Mouse (Mus musculus): ENCODE results near the gene Skida1.
"Not testable (repeated sequence)": the region's sequence is repeated elsewhere in the genome, so short reads cannot be mapped to it uniquely, and the experiment has no call there.

Gene Skida1

DNA sequence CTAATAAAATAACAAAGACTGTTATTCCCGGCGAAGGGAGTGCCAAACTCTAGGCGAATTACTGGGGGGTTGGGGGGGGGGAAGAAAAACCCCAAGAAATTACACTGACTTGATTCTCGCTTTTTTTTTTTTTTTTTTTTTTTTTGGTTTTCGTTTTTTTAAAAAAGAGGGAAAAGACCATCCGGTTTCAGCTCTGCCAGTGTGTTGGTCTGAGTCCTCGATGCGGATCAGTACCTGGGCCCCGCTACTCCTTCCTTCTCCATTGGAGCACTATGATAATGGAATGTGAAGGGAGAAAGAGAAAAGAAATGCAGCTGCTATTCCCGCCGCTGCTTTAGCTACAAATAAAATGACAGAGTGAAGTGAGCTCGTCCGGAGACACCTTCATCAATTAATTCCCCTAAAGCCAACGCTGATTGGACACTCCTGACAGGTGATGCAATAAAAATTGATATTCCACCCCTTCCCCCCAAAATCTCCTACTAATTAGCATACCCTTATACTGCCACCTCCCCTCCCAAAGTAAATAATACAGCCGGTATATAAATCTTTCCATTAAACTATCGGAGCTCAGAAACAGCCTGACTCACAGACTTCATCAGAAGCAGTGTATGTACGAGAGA, at the start of gene Skida1:
Skida1 (minus strand) TSS at position 599 of the 623 bp plus-strand sequence.
- no peak for DNase-seq (ENCODE audit: extremely low read depth, low read depth)

DNA sequence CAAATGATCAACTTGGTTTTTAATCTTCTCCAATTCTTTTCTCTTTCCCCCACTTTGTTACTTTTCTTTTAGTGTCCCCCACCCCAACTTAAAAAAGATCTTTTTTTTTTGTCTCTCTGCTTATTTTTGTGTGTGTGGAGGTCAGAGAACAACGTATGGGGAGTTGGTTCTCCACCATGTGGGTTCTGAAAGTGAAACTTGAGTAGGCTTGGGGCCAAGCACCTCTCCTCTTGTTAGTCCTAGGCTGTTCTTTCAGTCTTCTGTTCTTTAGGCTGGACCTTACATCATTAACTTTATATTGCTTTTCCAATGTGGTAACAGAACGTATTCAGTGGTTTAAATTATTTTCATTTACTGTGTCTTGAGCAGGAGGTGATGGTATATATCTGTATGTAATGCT, 47.0 kb upstream of the Skida1 start:
- no peak for DNase-seq (ENCODE audit: extremely low read depth, low read depth)

DNA sequence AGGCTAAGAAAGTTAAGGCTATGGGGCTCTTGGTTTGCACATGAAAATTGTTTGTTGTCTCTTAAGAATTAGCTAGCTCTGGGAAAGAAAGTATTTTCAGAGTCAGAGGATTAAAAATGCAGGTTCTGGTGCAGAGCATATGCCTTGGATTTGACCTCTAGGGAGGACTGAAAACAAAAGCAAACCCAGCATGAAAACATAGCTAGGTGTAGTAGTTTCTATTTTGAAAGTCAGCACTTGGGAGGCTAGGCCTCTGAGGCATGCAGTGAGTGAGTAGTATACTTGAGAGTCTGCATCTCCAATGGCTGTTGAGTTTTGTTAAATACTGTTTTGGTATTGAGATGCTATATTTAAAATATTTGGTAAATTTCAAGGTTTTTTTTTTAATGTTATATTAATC, 45.5 kb upstream of the Skida1 start:
- no peak for DNase-seq (ENCODE audit: extremely low read depth, low read depth)

DNA sequence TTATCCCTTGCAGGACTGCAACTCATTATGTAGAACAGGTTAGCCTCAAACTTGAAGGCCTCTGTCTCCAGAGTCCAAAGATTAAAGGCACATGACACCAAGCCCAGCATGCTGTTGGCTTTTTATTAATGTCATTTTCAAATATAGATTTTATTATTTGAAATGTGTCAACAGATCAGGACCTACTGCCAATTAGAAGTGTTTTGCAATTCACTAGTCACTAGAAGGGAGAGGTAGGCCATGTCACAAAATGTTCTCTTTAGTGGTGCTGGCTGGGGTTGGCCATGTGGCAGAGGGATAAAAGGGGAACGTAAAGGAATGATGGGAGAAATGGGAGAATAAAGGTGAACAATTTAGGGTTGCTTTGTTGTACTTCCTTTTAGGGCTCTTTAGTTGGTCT, 45.0 kb upstream of the Skida1 start:
- no peak for DNase-seq (ENCODE audit: extremely low read depth, low read depth)

- not testable (repeated sequence) for DNase-seq (ENCODE audit: extremely low read depth, low read depth)
Measured at GRCm38 (mm10) chr2:18087695-18088094, 38.8 kb upstream of the Skida1 start.

DNA sequence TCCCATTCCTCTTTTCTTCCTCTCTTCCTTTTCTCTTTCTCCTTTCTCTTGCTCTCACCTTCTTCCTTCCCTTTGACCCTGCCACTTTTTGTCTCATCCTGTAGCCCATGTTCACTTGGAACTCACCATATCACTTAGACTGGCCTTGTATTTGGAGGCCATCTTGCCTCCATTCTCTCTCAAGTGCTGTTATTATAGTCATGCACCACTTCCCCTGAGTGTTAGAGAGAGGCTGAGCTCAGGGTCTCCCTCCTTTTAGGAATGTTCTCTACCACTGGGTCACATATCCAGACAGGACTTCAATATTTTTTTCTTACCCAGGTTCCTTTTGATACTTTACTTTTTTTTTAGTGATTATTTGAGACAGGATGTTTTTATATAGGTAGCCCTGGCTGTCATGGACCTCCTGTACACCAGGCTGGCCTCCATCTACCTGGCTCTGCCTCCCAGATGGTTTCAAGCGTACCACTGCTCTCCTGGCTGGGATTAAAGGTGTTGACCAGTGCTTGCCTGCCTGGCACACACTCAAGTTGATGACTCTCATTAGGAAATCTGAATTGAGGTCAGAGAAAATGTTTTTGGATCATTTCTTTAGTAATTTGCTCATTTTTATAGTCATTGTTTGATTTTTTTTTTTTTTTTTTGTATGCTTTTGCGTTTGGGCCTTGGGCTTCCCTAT, 31.5 kb upstream of the Skida1 start:
- DNase-seq (ENCODE audit: extremely low read depth, low read depth): no peak

GRCm38 (mm10) chr2:18071947-18072346, 23.1 kb upstream of the Skida1 start:
- no peak for DNase-seq (ENCODE audit: extremely low read depth, low read depth)

DNA sequence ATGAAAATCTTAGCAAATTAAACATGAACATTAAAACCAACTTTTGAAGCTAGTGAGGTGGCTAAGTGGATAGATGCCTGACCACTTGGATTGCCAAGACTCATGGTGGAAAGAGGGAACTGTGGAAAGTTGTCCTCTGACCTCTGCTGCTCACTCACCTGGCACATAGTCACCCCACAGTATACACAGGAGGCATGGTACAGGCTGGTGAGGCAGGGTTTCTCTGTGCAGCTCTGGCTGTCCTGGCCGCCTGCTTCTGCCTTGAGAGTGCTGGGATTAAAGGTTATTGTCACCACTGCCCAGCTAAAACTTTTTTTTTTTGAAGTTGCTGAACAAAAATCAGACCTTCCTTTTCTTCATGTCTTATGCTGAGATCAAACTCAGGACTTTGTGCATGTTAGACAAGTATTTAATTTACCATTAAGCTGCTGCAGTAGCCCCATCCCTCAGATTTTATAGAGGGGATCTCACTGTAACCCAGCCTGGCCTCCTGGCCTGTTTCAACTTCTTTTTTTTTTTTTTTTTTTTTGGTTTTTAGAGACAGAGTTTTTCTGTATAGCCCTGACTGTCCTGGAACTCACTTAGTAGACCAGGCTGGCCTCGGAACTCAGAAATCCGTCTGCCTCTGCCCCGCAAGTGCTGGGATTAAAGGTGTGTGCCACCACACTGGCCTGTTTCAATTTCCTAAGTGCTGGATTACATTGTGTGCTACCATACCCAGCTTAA, 19.4 kb upstream of the Skida1 start:
- DNase-seq (ENCODE audit: extremely low read depth, low read depth): no peak

DNA sequence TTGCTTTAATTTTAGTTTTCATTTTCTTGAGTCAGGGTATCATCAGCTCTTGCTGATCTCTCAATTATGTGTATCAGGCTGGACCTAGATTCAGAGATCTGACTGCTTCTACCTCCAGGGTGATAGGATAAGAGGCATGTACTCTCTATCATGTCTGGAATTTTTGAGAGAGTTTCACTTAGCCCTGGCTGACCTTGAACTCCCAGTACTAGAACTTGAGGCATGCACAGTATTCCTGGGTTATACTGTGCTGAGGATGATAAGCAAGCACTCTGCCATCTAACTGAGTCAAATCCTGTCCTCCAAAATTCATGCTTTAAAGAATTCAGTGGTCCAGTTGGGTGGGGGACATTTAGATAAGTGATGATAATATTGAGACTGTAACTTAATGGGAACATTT, 17.6 kb upstream of the Skida1 start:
- no peak for DNase-seq (ENCODE audit: extremely low read depth, low read depth)

DNA sequence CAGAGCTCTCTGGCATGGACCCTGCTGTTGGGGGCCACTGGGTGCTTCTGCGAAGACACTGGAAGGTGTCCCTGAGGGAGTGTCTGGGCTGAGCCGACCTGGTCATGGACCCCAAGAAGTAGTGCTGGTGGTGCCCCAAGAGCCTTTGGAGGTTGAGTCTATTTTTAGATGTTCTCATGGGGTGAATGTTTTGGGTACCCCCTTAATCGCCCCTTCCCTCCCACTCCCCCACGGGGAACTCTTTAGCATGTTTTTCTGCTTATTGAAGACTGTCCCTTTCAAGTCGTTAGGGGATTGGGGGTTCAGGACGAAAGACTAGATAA, 16.8 kb upstream of the Skida1 start:
- DNase-seq (ENCODE audit: extremely low read depth, low read depth): no peak

GRCm38 (mm10) chr2:18064941-18065707, 16.3 kb upstream of the Skida1 start:
- DNase-seq (ENCODE audit: extremely low read depth, low read depth): peak; percentile 46

GRCm38 (mm10) chr2:18064356-18064858, 15.6 kb upstream of the Skida1 start:
- peak; percentile 57 for DNase-seq (ENCODE audit: extremely low read depth, low read depth)

GRCm38 (mm10) chr2:18063763-18064251, 15.0 kb upstream of the Skida1 start:
- peak; percentile 81 for DNase-seq (ENCODE audit: extremely low read depth, low read depth)

DNA sequence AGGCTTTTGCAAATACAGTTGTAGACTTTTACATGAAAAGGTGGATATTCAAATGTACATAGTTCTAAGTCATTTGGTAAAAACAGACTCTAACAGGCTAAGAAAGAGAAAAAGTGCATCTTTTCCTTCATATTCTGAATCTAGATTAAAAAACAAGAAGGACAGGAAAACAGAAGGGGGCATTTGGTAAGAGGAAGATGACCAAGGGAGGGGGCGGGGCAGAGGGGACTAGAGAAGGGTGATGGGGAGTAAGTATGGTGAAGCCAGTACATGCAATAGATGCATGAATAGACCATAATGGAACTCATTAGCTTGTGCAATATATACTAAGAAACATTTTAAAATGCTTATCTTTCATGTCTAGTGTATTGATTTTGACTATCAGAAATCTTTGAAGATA, 11.5 kb upstream of the Skida1 start:
- no peak for DNase-seq (ENCODE audit: extremely low read depth, low read depth)

- DNase-seq (ENCODE audit: extremely low read depth, low read depth): no peak
Measured at GRCm38 (mm10) chr2:18059891-18060290, 11.0 kb upstream of the Skida1 start.

- DNase-seq (ENCODE audit: extremely low read depth, low read depth): no peak
Measured at GRCm38 (mm10) chr2:18059063-18059462, 10.2 kb upstream of the Skida1 start.

DNA sequence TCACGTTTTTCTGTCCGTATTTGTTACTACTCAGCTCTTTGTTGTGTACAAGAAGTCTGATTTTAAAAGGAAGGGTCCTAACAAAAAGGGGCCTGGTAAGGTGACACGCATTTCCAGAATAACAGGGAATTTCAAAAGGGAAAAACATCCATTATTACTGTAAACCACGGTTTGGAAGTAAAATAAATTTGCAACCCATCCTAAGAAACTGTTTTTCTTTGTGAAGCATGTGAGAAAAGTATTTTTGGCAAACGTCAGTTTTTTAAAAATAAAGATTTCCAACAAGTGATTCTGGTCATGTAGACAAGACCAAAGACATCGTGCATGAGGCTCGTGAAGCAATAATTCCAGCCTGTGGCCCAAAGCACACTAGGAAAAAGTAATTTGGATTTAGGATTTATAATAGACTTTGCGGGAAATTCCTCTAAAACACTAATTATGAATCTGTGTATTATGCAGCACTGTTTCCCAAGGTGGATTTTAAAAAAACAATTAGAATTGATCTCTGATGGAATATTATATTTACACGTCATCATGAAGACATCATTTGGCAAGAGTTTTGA, 9.4 kb upstream of the Skida1 start:
- no peak for DNase-seq (ENCODE audit: extremely low read depth, low read depth)

DNA sequence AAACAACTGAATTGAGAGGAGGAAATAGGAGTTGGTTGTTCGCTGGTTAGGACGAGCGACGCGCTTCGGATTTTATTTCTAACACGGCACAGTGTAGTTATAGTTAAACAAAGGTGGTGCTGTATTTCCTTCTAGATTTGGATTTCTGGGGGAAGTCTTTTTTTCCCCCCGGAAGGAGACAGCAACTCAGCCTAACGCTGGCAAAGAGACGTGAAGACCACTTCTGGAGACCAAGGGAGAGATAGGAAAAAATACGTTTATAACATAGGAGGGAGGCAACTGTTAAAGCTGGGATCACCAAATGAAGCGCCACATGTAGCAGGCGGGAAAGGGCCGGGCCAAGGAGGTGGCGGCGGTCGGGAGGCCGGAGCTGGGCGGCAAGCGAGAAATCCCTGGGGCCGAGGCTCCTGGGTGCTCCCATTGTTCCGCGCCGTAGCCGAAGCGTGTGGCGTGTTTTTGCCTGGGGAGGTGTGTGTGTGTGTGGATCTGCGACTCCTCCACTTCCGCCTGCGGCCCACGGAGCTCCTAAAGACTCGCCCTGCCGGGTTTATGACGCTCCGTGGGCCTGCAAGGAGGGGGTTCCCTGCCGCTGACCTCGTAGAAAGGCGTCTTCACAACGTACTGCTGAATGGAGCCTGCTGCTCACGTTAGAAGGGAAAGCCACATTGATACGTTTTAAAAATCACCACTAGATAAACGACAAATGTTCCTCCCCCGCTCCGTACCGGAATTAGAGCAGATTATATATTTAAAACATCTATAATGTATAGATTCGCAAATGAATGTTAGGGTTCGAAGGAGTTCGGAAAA, 8.7 kb upstream of the Skida1 start:
- no peak for DNase-seq (ENCODE audit: extremely low read depth, low read depth)

DNA sequence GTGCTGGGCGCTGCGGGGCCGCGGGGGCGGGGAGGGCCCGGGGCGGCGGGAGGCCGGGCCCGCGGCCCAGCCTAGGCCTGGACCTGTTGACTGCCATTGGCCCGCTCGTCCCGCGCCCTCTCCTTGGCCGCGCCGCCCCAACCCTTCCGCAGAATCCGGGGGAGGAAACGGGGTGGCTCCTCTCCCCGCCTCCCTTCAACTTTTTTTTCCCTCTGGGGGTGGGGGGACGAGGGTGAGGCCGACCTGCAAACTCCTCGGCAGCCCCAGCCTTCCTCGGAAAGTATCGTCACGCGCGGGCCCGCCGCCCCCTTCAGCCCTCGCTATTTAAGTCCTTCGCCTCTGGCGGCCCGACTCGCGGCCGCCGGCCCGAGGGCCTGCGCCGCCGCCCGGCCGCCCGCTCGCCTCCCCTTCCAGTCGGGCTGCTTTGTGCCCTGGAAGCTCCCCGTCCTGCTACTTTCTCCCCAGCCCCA, 8.0 kb upstream of the Skida1 start:
- DNase-seq (ENCODE audit: extremely low read depth, low read depth): peak; percentile 72

All from MEL-GATA-1-ER (cell line).